Mouse (Mus musculus): Measurements from ENCODE around the gene Syne3. TPM values are rescaled to one million over a fixed set of nuclear protein-coding genes. Genes with fewer than 3 reads are reported as not detected.

Gene Syne3
- polyA plus RNA-seq, 1 experiment = 11.1 TPM

- peak overlapping the region; percentile 52 for H3K27ac ChIP-seq (ENCODE audit: control insufficient read depth, insufficient read depth, low read depth, low read length, poor library complexity)
- TF ChIP-seq CTCF (IDR thresholded peaks at IDR 0.05; ENCODE audit: control insufficient read depth, insufficient read depth, low read length) (no peak), POLR2A (IDR thresholded peaks at IDR 0.05; ENCODE audit: borderline replicate concordance, control insufficient read depth, low read depth, low read length) (no peak)
- WGBS = 3% methylated on average over 37 of the region's 37 CpGs
- peaks cover 7% of the 10 kb centered on the region for H3K4me1 ChIP-seq (ENCODE audit: control insufficient read depth, insufficient read depth, low read length)
- H3K4me3 ChIP-seq (replicated peaks; ENCODE audit: control insufficient read depth, low read depth, low read length) = peak overlapping the region; percentile 93
These were observed 21.8 kb upstream of the Syne3 start for GRCm38 (mm10) chr12:105031081-105032058.

GRCm38 (mm10) chr12:105029890-105030289 is 20.3 kb upstream of the Syne3 start:
- Histone ChIP-seq H3K27ac (ENCODE audit: control insufficient read depth, insufficient read depth, low read depth, low read length, poor library complexity) (no peak overlapping the region), H3K4me3 (replicated peaks; ENCODE audit: control insufficient read depth, low read depth, low read length) (no peak overlapping the region), H3K4me1 (ENCODE audit: control insufficient read depth, insufficient read depth, low read length) (peaks cover 6% of the 10 kb centered on the region)
- TF ChIP-seq POLR2A (IDR thresholded peaks at IDR 0.05; ENCODE audit: borderline replicate concordance, control insufficient read depth, low read depth, low read length) = no peak
- 74% methylated on average over 9 of the region's 9 CpGs for WGBS

GRCm38 (mm10) chr12:105027323-105027991 is 17.8 kb upstream of the Syne3 start:
- Histone ChIP-seq H3K4me3 (replicated peaks; ENCODE audit: control insufficient read depth, low read depth, low read length) (no peak overlapping the region), H3K4me1 (ENCODE audit: control insufficient read depth, insufficient read depth, low read length) (peaks cover 6% of the 10 kb centered on the region), H3K27ac (ENCODE audit: control insufficient read depth, insufficient read depth, low read depth, low read length, poor library complexity) (peak overlapping the region; percentile 88)
- WGBS = 11% methylated on average over 15 of the region's 15 CpGs
- TF ChIP-seq CTCF (IDR thresholded peaks at IDR 0.05; ENCODE audit: control insufficient read depth, insufficient read depth, low read length) (peak; percentile 97), POLR2A (IDR thresholded peaks at IDR 0.05; ENCODE audit: borderline replicate concordance, control insufficient read depth, low read depth, low read length) (no peak)

- H3K27ac ChIP-seq (ENCODE audit: control insufficient read depth, insufficient read depth, low read depth, low read length, poor library complexity) = peak overlapping the region; percentile 38
- WGBS = 59% methylated on average over 10 of the region's 10 CpGs
- TF ChIP-seq POLR2A (IDR thresholded peaks at IDR 0.05; ENCODE audit: borderline replicate concordance, control insufficient read depth, low read depth, low read length) (no peak), CTCF (IDR thresholded peaks at IDR 0.05; ENCODE audit: control insufficient read depth, insufficient read depth, low read length) (peak; percentile 18; the same call in 1 of the 2 replicates)
- no peak overlapping the region for H3K4me3 ChIP-seq (replicated peaks; ENCODE audit: control insufficient read depth, low read depth, low read length)
- H3K4me1 ChIP-seq (ENCODE audit: control insufficient read depth, insufficient read depth, low read length) = peaks cover 8% of the 10 kb centered on the region
These were observed 16.5 kb upstream of the Syne3 start for GRCm38 (mm10) chr12:105025947-105026586.

- Histone ChIP-seq H3K4me1 (ENCODE audit: control insufficient read depth, insufficient read depth, low read length) (peaks cover 8% of the 10 kb centered on the region), H3K27ac (ENCODE audit: control insufficient read depth, insufficient read depth, low read depth, low read length, poor library complexity) (no peak overlapping the region), H3K4me3 (replicated peaks; ENCODE audit: control insufficient read depth, low read depth, low read length) (no peak overlapping the region)
- WGBS = 29% methylated on average over 8 of the region's 8 CpGs
- TF ChIP-seq POLR2A (IDR thresholded peaks at IDR 0.05; ENCODE audit: borderline replicate concordance, control insufficient read depth, low read depth, low read length) (no peak), CTCF (IDR thresholded peaks at IDR 0.05; ENCODE audit: control insufficient read depth, insufficient read depth, low read length) (peak; percentile 70)
These were observed 15.8 kb upstream of the Syne3 start for GRCm38 (mm10) chr12:105025271-105025946.

- H3K27ac ChIP-seq (ENCODE audit: control insufficient read depth, insufficient read depth, low read depth, low read length, poor library complexity) = no peak overlapping the region
These were observed 13.2 kb upstream of the Syne3 start for GRCm38 (mm10) chr12:105022776-105023175.

GRCm38 (mm10) chr12:105022141-105022540 is 12.5 kb upstream of the Syne3 start:
- H3K4me3 ChIP-seq (replicated peaks; ENCODE audit: control insufficient read depth, low read depth, low read length) = no peak overlapping the region
- H3K4me1 ChIP-seq (ENCODE audit: control insufficient read depth, insufficient read depth, low read length) = peaks cover 5% of the 10 kb centered on the region

More at GRCm38 (mm10) chr12:105022776-105023175, 13.2 kb upstream of the Syne3 start:
- TF ChIP-seq POLR2A (IDR thresholded peaks at IDR 0.05; ENCODE audit: borderline replicate concordance, control insufficient read depth, low read depth, low read length) (no peak), CTCF (IDR thresholded peaks at IDR 0.05; ENCODE audit: control insufficient read depth, insufficient read depth, low read length) (no peak)
- Histone ChIP-seq H3K4me3 (replicated peaks; ENCODE audit: control insufficient read depth, low read depth, low read length) (no peak overlapping the region), H3K4me1 (ENCODE audit: control insufficient read depth, insufficient read depth, low read length) (peaks cover 8% of the 10 kb centered on the region)
- 88% methylated on average over 9 of the region's 9 CpGs for WGBS

More at GRCm38 (mm10) chr12:105022141-105022540, 12.5 kb upstream of the Syne3 start:
- WGBS = 19% methylated on average over 7 of the region's 7 CpGs
- TF ChIP-seq CTCF (IDR thresholded peaks at IDR 0.05; ENCODE audit: control insufficient read depth, insufficient read depth, low read length) = no peak
- TF ChIP-seq POLR2A (IDR thresholded peaks at IDR 0.05; ENCODE audit: borderline replicate concordance, control insufficient read depth, low read depth, low read length) = no peak
- no peak overlapping the region for H3K27ac ChIP-seq (ENCODE audit: control insufficient read depth, insufficient read depth, low read depth, low read length, poor library complexity)
